Mouse (Mus musculus) heart, embryonic 14.5 days (tissue): ENCODE measurements at regions not wholly inside any gene's neighbourhood (a gene's known extent, or its start where the extent isn't known, plus 50 kb on each side); places are given as distances from the start of the nearest gene placed in this dataset.

Experiments
- ATAC-seq: fragments of 200-750 bp; cut with Nextera tagmentation; 2 replicates; pipeline ENCODE4 v1.8.0; 2017; ENCODE audit warnings: low read depth, moderate TSS enrichment; ENCODE audit not compliant: insufficient number of reproducible peaks, insufficient read depth, low FRiP score
- H3K27ac ChIP-seq, 2 experiments: fragments of 200-500 bp in 1 of 2; fragments of 300-500 bp in 1 of 2; sonication (generic) in 1 of 2; replicated peaks in 1 of 2; 2 replicates each; pipeline ENCODE4 v1.5.1; 2012 to 2014; ENCODE audit warnings: low read depth in 2 of 2, low read length in 2 of 2, control low read depth in 1 of 2, mild to moderate bottlenecking in 1 of 2, mixed read lengths in 1 of 2; ENCODE audit not compliant: control insufficient read depth in 1 of 2, insufficient read depth in 1 of 2
- H3K27me3 ChIP-seq: fragments of 300-500 bp; sonication (generic); 2 replicates; pipeline ENCODE4 v1.6.1; 2014; ENCODE audit warnings: mild to moderate bottlenecking, low read length, control low read depth; ENCODE audit not compliant: control insufficient read depth, insufficient read depth
- H3K36me3 ChIP-seq: fragments of 300-500 bp; sonication (generic); 2 replicates; pipeline ENCODE4 v1.6.1; 2014; ENCODE audit warnings: mild to moderate bottlenecking, control low read depth, low read length, mixed read lengths; ENCODE audit not compliant: control insufficient read depth, insufficient read depth
- H3K4me1 ChIP-seq, 2 experiments: fragments of 200-500 bp in 1 of 2; fragments of 300-500 bp in 1 of 2; sonication (generic) in 1 of 2; 2 replicates each; pipeline ENCODE4 v1.6.1; 2012 to 2014; ENCODE audit warnings: low read length in 2 of 2, control low read depth in 1 of 2, mixed read lengths in 1 of 2; ENCODE audit not compliant: control insufficient read depth in 2 of 2, insufficient read depth in 2 of 2
- H3K4me2 ChIP-seq: fragments of 300-500 bp; sonication (generic); 2 replicates; pipeline ENCODE4 v1.6.1; 2014; ENCODE audit warnings: mild to moderate bottlenecking, low read length
- H3K4me3 ChIP-seq, 2 experiments: fragments of 200-500 bp in 1 of 2; fragments of 300-500 bp in 1 of 2; sonication (generic) in 1 of 2; 2 replicates each; pipeline ENCODE4 v1.5.1; 2012 to 2014; ENCODE audit warnings: low read length in 2 of 2, mild to moderate bottlenecking in 2 of 2, control low read depth in 1 of 2, low read depth in 1 of 2, moderate library complexity in 1 of 2; ENCODE audit not compliant: control insufficient read depth in 1 of 2, insufficient read depth in 1 of 2
- H3K9ac ChIP-seq: fragments of 300-500 bp; sonication (generic); 2 replicates; pipeline ENCODE4 v1.6.1; 2014; ENCODE audit warnings: mild to moderate bottlenecking, low read length
- H3K9me3 ChIP-seq: fragments of 300-500 bp; sonication (generic); 2 replicates; pipeline ENCODE4 v1.6.1; 2016; ENCODE audit warnings: low read length, control low read depth; ENCODE audit not compliant: control insufficient read depth
- WGBS: fragments of 180-500 bp; shearing (Covaris S2); extraction: QIAGEN DNeasy Blood & Tissue Kit; methylation state at CpG from one replicate; pipeline ENCODE4 v1.1.7; 2014; 5-methylcytosine and 5-hydroxymethylcytosine counted together

- Histone ChIP-seq H3K27ac (no peak overlapping the region), H3K4me2 (no peak overlapping the region), H3K36me3 (no peaks in the 10 kb centered on the region), H3K9me3 (peaks cover 3% of the 10 kb centered on the region; the same call in 1 of the 2 replicates), H3K4me1 (no peaks in the 10 kb centered on the region), H3K4me3 (no peak overlapping the region), H3K27me3 (no peaks in the 10 kb centered on the region), H3K9ac (no peak overlapping the region)
- WGBS = 78% methylated on average over 8 of the region's 8 CpGs
- ATAC-seq = no peak
These were observed 125.1 kb downstream of the Rplp1 start for GRCm38 (mm10) chr9:61789066-61789897.

GRCm38 (mm10) chr9:61781469-61781868 is 132.9 kb downstream of the Rplp1 start:
- 76% methylated on average over 8 of the region's 8 CpGs for WGBS
- Histone ChIP-seq H3K9me3 (no peaks in the 10 kb centered on the region), H3K27me3 (no peaks in the 10 kb centered on the region; the same call in none of the 2 replicates), H3K36me3 (no peaks in the 10 kb centered on the region), H3K4me3 (no peak overlapping the region), H3K4me1 (no peaks in the 10 kb centered on the region), H3K4me2 (no peak overlapping the region), H3K9ac (no peak overlapping the region), H3K27ac (no peak overlapping the region)
- ATAC-seq = no peak

- Histone ChIP-seq H3K27me3 (no peaks in the 10 kb centered on the region; the same call in none of the 2 replicates), H3K9ac (no peak overlapping the region), H3K4me1 (no peaks in the 10 kb centered on the region), H3K4me3 (no peak overlapping the region), H3K27ac (no peak overlapping the region), H3K4me2 (no peak overlapping the region), H3K9me3 (no peaks in the 10 kb centered on the region), H3K36me3 (no peaks in the 10 kb centered on the region)
- ATAC-seq = no peak
- WGBS = 73% methylated on average over 9 of the region's 9 CpGs
These were observed 134.0 kb downstream of the Rplp1 start for GRCm38 (mm10) chr9:61780186-61780939.

GRCm38 (mm10) chr9:61779165-61779564 is 135.2 kb downstream of the Rplp1 start:
- H3K36me3 ChIP-seq = no peaks in the 10 kb centered on the region
- H3K4me3 ChIP-seq = no peak overlapping the region
- H3K27me3 ChIP-seq = no peaks in the 10 kb centered on the region; the same call in none of the 2 replicates
- H3K4me2 ChIP-seq = no peak overlapping the region
- no peaks in the 10 kb centered on the region for H3K9me3 ChIP-seq
- ATAC-seq = no peak
- H3K9ac ChIP-seq = no peak overlapping the region
- no peaks in the 10 kb centered on the region for H3K4me1 ChIP-seq
- H3K27ac ChIP-seq = no peak overlapping the region

- Histone ChIP-seq H3K9me3 (no peaks in the 10 kb centered on the region), H3K9ac (no peak overlapping the region), H3K27me3 (no peaks in the 10 kb centered on the region), H3K4me3 (no peak overlapping the region), H3K27ac (no peak overlapping the region), H3K4me2 (no peak overlapping the region), H3K4me1 (no peaks in the 10 kb centered on the region), H3K36me3 (no peaks in the 10 kb centered on the region)
- 81% methylated on average over 2 of the region's 2 CpGs for WGBS
- no peak for ATAC-seq
These were observed 137.9 kb downstream of the Rplp1 start for GRCm38 (mm10) chr9:61776446-61776845.

- Histone ChIP-seq H3K4me2 (no peak overlapping the region), H3K9ac (no peak overlapping the region), H3K9me3 (no peaks in the 10 kb centered on the region), H3K4me3 (no peak overlapping the region), H3K27ac (no peak overlapping the region), H3K27me3 (0 out of 2 replicates have a peak, but pooled peaks cover 2% of the 10 kb centered on the region), H3K4me1 (no peaks in the 10 kb centered on the region), H3K36me3 (no peaks in the 10 kb centered on the region)
- no peak for ATAC-seq
- 70% methylated on average over 17 of the region's 17 CpGs for whole genome bisulfite sequencing
These were observed 144.0 kb downstream of the Rplp1 start for GRCm38 (mm10) chr9:61770207-61770955.

GRCm38 (mm10) chr9:61766187-61766586 is 148.2 kb downstream of the Rplp1 start:
- no peaks in the 10 kb centered on the region for H3K9me3 ChIP-seq
- no peak overlapping the region for H3K4me2 ChIP-seq
- 0 out of 2 replicates have a peak, but pooled peaks cover 6% of the 10 kb centered on the region for H3K27me3 ChIP-seq
- no peak overlapping the region for H3K27ac ChIP-seq
- no peak overlapping the region for H3K9ac ChIP-seq
- no peak overlapping the region for H3K4me3 ChIP-seq
- WGBS = 78% methylated on average over 6 of the region's 6 CpGs
- no peak for ATAC-seq
- H3K36me3 ChIP-seq = no peaks in the 10 kb centered on the region
- no peaks in the 10 kb centered on the region for H3K4me1 ChIP-seq
